Mouse (Mus musculus): ENCODE data around the gene Map3k6.

DNA sequence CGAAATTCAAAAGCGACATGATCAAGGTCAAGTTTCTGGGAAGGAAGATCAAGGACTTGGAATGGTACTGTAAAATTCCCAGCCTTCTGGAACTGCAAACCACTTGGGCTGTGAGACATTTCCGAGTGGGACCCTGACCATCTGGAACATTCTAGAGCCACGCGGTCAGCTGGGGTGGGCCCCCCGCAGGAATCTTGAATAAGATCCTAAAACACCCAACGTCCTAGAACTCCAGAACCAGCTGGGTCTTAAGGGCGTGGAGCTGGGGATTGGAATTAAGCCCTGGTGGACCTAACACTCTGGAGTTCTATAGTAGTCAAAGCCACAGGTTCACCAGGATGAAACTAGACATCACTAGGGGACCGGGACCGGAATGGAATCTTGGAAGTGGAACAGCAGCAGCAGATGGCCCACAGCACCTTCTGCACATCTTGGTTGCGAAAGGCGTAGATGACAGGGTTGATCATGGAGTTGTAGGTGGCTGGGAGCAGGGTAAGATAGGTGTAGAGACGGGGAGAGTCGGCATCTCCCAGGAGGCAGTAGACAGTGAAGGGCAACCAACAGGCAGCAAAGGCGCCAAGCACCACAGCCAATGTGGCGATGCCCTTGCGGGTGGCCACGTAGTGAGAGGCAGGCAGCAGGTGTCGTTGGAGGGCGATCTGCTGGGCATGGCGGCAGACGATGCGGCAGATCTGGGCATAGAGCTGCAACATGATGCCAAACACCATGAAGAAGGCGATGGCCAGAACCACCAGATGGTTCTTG is 30.4 kb upstream of the Map3k6 start:
- no peak for TF ChIP-seq CTCF (IDR thresholded peaks at IDR 0.05; ENCODE audit: extremely low read depth, insufficient read depth, insufficient read length, insufficient replicate concordance)
- no peak for TF ChIP-seq POLR2A (IDR thresholded peaks at IDR 0.05; ENCODE audit: low read depth, low read length)

All from spleen, adult 2 months (tissue).